Mouse (Mus musculus) liver (tissue): ENCODE results near the gene Wdr34.
A peak's percentile ranks its signal among the peaks of the same experiment; 100 is the strongest.
"Not testable (repeated sequence)": the region's sequence is repeated elsewhere in the genome, so short reads cannot be mapped to it uniquely, and the experiment has no call there.

Experiments
- DNase-seq: peaks from one replicate; pipeline ENCODE4 v3.0.0-alpha.2; 2020; ENCODE audit warnings: mixed read lengths

Wdr34 gene

DNA sequence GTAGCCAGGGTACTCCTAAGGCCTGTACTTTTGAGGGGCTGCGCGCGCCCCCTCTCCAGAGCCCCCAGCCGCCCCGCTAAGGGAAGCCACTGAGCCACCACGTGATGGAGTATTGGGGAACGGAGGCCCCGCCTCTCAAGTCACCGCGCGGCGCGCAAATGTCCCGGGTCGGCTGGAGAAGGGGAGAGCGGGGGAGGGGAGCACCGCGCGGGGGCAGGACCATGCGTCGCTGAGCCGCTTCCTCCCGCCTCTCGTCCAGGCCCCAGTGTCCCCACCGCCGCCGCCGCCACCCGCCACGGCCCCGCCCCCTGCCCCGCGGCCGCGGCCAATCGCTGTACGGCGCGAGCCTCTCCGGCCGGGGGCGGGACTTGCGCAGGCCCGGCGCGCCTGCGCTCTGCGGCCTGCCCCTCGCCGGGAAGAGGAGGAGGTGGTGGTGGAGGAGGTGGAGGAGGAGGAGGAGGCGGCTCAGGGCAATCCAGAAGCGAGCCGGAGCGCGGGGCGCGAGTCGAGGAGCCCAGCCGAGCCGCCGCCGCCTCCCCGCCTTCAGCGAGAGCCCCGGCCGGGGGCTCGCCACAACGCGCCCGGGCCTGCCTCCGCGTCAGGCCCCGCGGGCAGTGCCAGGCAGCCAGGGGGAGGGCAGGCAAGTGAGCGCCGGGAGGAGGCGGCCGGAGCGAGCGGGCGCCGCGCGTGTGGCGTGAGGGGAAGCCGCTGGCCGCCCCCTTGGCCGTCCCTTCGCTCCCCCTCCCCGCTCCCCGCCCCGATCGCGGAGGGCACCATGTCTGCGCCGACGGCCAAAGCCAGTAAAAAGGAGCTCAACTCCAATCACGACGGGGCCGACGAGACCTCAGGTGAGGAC, 17.6 kb upstream of the Wdr34 start:
- DNase-seq, result peak; percentile 97

DNA sequence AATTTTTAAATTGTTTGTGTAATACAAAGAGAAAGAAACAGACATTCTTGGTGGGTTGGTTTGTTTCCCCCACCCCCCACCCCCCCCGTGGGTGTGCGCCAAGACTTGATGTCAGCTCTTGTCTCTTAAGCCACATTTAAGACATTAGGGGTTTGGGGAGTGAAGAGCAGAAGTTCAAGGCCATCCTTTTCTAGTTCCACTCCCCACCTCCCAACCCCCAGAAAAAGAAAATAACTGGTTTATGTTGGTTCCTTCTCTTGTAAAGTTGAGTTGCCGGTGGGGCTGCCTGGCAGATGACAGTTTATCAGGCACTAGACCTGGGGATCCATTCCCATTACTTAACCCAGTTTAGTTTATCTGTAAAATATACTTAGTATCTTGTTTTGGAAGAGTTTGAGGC, 15.6 kb upstream of the Wdr34 start:
- no peak for DNase-seq

DNA sequence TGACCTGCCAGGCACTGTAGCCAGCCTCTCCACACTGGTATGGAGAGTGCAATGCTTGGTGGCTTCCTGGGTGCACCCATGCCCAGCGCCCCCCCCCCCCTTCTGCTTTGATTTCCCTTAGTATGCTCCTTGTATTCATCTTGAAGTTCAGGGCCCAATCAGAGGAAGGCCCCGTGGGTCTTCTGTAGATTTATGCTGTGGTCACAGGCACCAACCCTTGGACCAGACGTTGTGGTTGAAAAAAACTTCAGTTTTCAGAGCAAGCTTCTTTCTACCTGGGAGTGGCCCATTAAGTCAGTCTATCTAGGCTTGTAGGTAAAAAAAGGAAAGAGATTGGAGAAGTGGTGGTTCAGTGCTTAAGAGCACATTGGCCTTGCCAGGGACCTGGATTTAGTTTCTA, 15.1 kb upstream of the Wdr34 start:
- DNase-seq, result no peak

DNA sequence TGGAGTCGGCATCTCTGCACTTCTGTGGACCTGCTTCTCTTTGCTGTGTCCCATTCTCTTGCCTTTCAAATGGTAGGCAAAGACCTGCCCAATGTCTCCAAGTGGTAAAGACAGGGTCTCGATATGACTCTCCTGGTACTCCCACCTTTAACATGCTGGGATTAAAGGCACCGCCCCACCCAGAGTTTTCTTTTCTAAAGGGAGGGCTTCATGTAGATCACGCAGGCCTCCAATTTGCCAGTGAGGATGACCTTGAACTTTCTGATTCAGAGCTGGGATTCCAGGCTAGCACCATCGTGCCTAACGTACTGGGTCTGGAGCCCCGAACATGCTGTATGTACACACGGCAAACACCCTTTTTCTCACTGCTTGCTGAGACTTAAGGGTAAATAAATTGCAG, 14.6 kb upstream of the Wdr34 start:
- DNase-seq, result no peak

DNA sequence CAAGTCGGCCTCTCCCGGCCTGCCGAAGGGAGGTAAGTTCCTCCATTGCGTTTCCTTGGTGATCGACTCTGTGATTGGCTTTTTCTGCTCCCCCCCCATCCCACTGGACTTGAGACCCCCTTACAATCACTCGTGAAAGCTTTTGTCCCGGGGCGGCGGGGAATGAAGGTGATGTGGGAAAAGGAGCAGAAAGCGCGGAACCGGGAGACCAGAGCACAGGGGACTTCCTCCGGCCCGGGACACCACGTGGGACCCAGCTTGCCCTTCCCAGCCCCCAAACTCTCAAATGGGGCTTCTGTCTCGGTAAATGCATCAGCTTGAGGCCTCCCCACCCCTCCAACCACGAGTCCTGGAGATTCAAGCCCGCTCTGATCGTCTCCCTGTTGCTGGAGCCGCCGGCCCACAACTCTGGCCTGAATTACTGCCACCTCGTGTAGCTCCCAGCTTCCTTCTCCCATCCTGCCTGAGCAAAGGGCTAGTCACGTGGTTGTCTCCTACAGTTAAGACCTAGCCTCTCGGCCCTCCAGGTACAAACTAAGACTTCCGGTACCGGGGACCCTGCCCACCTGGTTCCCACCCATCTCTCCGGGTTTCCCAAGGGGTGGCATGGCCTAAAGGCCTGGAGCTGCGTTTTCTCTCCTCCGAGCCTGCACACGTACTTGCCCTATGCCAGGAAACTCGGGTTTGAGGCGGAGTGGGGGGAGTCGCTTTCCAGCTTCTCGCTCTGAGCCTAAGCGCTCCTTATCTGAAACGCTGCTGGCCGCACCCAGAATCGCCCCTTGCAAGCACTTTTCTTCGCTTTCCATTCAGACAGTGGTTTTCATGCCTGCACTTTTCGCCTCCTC, 13.8 kb upstream of the Wdr34 start:
- DNase-seq, result peak; percentile 81

DNA sequence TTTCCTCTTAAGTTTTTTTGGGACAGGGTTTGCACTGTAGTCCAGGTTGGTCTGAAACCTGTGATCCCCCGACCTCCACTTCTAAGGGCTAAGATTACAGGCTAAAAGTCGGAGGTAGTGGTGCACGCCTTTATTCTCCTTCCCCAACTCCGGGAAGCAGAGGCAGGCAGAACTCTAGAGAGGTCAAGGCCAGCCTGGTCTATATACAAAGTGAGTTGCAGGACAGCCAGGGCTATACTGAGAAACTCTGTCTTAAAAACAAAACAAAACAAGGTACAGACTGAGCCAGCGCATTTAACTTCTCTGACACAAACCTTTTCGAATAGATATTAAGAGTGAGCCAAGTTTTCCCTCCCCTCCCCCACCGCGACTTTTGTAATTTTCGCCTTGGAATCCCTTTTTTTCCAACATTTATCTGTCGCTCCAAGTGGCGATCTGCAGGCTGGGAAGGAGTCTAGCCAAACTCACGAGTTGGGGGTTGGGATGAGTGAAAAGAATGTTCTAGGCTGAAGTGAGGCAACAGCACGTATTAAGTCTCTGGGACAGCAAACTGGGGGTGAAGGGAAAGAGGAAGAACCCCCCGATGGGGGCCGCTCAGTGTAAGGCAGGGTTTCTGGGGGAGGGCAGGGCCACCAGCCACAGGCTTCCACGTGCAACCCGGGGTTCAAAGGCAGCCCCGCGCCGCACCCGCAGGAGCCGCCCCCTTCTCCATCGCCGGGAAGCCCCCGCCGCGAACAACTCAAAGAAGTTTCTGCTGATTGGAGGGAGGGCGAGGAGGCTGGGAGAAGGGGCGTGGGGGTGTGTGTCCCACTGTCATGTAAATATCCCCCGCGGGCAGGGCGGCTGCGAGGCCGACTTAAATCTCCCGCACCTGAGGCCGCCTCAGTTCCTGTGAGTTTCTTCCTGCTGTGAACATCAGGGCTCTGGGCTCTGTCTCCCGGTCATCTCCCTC, 12.8 kb upstream of the Wdr34 start:
- peak; percentile 80 for DNase-seq

DNA sequence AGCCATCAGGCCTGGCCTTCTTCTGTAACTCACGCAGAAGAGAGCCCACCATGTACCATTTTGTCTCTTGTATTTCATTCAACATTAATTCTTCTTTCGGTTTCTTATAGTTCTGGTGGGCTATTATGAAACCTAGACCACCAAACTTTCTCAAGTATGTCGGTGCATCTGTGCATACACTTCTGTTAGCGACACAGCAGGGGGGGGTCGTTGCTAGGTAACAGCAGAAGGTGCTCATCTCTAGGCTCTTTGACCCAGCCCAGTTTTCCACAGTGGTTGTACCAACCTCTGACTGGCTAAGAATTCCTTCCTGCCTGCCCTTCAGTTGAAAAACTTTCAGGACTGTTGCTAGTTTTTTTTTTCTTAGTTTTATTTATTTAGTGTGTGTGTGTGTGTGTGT, 9.7 kb upstream of the Wdr34 start:
- DNase-seq, result no peak

DNA sequence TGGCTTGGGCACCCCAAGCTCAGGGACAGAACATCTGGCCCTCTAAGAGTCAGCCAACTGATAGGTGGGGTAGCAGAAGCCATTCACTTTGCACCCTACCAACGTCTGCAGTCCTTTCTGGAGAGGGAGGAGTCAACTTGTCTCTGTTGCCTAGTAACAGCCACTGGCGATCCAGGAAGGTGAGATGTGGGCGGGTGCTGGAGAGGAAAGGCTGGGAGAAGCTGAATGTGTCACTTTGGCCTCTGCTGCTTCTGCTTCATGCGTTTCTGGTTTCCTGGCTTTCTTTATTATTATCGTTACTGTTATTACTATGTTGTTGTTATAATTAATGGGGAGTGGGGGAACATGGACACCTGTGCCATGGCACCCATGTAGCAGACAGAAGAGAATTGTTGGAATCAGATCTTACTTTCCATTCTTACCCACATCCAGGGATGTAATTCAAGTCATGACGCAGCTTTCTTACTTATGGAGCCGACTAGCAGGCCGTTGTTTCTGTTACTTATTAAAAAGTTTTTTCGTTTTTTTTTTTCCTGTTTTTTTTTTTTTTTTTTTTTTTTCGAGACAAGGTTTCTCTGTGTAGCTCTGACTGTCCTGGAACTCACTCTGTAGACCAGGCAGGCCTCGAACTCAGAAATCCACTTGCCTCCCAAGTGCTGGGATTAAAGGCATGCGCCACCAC, 8.7 kb upstream of the Wdr34 start, which contains the start of gene Set:
Gene Set, plus strand, starts transcription at position 156 of the 682 bp plus-strand sequence.
- peak; percentile 70 for DNase-seq

DNA sequence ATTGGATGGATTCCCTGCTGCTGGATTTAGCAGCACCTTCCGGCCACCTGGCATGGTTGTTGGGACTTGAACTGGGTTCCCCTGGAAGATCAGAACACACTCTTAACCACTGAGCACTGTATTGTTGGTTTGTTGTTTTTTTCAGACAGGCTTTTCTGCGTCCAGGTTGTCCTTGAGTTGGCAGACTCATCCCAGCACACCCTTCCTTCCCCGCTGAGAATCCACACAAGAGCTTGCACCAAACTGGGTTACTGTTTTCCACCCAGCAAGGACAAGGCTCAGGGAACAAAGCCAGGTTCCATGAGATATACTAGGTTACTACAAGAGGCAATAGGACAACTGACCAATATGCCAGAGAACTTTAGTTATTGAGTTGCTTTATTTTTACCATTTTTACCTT, 8.1 kb upstream of the Wdr34 start:
- no peak for DNase-seq

DNA sequence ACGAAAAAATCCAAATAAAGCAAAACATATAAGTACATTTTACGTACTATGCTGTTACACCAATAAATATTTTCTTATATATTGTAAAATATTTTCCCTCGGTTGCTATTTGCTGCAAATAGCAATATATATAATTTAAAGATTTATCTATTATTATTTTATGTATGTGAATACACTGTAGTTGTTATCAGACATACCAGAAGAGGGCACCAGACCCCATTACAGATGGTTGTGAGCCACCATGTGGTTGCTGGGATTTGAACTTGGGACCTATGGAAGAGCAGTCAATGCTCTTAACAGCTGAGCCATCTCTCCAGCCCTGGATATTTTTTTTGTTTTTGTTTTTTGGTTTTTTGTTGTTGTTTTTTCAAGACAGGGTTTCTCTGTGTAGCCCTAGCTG, 6.6 kb upstream of the Wdr34 start:
- DNase-seq, result not testable (repeated sequence)

DNA sequence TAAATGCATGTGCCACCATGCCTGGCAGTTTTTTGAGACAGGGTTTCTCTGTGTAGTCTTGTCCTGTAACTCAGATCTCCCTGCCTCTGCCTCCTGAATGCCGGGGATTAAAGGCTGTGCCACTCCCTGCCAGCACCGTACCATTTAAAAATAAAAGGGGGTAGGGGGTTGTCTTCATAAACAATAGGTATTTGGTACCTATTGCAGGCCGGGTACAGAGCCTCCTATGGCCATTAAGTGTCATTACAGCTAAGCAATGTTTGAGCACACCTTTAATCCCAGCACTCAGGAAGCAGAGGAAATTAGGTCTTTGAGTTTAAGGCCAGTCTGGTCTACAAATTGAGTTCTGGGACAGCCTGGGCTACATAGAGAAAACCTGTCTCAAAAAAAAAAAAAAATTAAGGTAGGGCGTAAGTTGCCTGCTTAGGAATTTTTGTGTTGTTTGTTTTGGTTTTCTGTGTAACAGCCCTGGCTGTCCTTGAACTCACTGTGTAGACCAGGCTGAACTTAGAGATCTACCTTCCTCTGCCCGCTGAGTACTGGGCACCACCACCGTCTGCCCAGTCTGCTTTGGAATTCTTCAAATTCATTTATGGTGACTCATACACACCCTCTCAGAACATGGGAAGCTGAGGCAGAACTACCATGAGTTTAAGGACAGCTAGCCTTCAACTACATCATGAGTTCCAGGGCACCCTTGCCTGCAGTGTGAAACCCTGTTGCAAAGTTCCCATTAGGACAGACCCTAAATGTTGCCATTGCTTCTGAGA, 3.5 kb upstream of the Wdr34 start:
- no peak for DNase-seq

DNA sequence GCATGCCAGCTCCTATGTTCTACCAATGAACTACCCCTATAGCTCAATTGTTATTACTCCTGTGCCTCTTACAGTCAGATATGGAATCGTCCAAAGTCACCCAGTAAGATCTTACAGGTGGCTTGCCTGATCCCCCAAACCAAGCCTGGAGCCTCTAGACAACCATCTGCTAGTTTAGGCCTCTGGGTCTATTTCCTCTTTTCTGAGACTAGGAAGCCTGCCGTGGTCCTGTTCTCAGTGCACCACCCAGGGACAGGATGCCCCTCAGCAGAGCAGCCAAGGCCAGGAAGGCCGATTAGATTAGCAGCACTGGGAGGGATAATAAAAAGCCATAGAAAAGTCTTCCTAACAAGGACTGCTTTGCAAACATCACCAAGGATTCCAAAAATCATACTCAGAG, 1.1 kb upstream of the Wdr34 start:
- DNase-seq, result no peak

DNA sequence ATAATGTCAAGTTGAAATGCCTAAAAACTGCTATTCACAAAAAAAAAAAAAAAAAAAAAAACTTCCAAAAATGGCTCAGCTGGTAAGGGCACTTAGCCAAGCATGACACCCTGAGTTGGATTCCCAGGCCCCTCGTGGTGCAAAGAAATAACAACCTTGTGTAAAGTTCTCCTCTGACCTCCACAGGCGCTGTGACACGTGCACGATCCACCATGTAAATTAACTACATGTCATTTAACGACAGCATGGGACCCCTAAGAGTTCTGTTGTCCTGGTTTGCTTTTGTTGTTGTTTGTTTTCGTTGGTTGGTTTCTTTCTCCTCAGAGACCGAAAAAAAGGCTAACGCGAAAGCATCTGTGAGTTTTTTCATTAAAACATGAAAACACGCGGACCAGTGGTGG, 580 bp downstream of the Wdr34 start:
- DNase-seq, result no peak

DNA sequence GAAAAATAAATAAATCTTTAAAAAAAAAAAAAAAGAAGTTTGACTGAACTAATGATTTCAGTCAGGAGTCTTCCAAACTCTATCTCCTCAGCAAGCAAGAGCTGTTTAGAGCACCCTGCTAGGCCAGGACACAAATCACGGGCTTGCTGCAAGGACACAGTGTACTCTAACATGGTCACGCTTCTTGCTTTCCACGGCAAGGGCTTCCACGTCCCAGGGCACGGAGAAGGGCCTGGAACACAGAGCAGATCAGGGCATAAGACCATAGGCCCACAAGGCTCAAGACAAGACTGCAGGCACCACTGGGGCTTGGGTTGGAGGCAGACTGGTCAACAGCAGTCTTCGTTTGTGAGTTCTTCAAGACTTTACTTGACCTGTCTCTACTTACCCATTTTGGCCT, 1.6 kb downstream of the Wdr34 start:
- DNase-seq, result no peak

DNA sequence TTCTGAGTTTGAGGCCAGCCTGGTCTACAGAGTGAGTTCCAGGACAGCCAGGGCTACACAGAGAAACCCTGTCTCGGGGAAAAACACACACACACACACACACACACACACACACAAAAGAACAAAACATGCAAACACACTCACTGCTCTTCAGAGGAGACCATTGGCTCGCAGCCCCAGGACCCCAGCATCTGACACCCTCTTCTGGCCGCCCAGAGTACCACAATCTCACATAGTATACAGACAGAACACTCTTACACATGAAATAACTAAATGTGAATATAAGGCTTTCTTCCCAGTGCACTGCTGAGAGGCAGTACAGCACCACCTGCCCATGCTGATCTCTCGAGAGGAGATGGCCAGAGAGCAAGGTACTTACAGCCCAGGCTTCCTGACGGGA, 4.1 kb downstream of the Wdr34 start:
- no peak for DNase-seq

DNA sequence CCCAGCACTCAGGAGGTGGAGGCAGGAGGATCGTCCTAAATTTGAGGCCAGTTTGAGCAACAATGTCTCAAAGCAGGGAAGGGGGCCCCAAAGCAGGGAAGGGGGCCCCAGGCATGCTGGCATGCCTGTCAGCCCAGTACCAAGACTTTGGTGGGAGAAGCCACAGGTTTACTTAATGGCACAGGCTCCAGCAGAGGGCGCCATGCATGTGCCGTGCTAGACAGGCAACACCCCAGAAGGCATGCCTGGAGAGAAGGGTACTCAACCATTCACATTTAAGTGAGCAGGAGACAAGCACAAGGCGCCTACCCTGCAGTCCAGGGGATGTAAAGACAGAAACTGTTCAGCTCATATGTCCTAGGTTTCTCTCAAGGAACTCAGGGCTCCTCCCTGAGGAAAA, 6.2 kb downstream of the Wdr34 start:
- DNase-seq, result peak; percentile 87

DNA sequence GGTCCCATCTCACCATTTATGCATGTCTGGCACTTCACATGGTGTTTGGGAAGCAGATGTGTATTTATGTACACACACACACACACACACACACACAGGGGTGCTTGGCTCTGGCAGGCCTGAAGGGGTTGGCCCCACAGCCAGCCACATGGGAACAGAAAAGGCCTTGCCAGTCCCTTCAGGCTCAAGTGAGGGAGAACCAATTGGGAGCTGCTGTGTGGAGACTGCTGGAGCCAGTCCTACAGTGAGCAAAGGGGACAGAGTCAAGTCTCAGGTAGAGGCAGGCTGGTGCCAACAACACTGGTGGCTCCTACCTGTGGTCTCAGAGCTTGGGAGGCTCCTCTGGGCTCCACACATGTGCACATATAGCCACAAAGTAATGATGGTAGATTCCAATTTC, 9.0 kb downstream of the Wdr34 start:
- DNase-seq, result no peak

DNA sequence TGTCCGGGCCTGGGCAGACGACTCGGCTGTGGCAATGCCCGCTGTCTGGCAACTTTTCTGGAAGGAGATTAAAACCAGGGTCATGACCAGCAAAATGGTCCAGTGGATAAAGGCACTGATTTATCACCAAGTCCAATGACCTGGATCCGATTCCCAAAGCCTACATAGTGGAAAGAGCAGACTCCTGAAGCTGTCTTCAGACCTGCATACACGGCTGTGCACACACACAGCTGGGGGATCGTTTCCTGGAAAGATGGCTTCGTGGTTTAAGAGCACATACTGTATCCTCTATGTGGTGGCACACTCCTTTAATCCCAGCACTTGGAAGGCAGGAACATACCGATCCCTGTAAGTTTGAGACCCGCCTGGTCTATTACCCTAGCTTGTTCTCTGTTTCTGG, 10.3 kb downstream of the Wdr34 start:
- DNase-seq, result no peak

DNA sequence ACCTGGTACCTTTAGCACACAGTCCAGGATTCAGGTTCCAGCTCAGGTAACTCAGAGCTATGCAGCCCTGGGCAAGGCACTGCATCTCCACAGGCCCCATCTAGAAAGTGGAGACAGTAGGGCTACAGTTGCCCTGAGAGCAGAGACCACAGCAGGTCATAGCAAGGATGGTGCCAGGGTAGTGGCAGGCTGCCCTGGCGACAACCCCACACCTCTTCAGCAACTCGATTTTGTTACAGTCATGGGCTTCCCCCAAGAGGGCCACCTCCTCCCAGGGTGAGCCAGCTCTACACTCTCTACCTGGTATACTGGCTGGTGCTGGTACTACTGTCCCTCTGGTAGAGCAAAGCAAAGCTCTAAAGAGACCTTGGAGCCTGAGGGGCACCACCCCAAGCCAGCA, 10.9 kb downstream of the Wdr34 start:
- DNase-seq, result no peak

DNA sequence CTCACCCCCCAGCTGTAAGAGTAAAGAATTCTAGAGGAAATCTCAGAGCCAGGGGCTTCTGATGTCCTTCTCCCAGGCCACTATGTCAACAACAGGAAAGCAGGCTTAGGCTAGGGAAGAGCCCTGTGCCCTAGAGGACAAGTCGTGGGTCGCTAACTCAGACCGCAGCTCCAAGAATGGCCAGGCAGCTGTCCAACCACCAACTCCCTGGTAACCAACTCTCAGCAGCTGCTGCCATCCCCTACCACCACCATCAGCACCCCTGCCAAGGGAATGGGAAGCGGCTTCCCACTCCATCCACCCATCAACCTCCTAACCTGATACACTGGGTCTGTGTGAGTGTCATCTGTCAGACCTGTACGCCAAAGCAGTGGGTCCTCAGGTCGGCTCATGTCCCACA, 15.7 kb downstream of the Wdr34 start:
- DNase-seq, result no peak

DNA sequence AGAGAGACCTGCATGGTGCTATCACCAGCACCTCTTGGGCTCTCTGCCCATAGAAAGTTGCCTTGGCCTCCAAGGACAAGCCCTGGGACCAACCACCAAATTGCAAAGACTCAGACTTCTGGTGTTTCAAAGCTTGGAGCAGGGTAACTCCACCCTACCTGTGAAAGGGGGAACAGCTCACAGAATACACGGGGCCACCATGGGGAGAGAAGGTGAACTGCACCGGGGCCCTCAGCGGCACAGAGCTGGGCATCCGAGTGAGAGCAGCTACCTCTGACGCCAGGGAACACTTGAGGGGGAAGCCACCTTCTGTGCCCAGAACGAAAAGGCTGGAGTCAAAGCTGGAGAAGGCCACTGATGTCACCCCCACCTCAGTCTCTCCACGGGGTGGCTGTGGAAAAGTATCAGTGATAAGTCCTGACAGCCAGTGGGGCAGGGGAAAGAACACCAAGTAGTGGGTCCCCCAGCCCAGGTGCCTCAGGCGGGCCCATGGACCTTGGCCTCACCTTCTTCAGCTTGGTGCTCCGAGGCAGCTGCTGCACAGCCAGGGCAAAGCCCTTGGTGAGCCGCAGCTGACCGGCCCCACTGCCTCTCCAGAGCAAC, 16.3 kb downstream of the Wdr34 start:
- DNase-seq, result no peak
